Comparison of ENCODE assay signal across 16 mouse cellular contexts in genomic region chr9:78135658-78136057, GRCm38 (mm10). TPM values are rescaled to one million over a fixed set of nuclear protein-coding genes. Genes with fewer than 3 reads are reported as not detected.
"Had no signal": no experiment of that assay in that cellular context is flagged by ENCODE, and none has a peak within 500 bp of the region (broad histone marks: within the 10 kb centered on the region; RNA-seq: fewer than 3 reads in every experiment).

No protein-coding gene starts in this region.

- H3K27ac ChIP-seq: limb, embryonic 12.5 days; limb, embryonic 15.5 days; liver, embryonic 14.5 days; macrophage; midbrain, embryonic 12.5 days; midbrain, embryonic 15.5 days had no signal

- H3K4me3 ChIP-seq: limb, embryonic 12.5 days; limb, embryonic 15.5 days; midbrain, embryonic 12.5 days; midbrain, embryonic 15.5 days had no signal

- H3K9ac ChIP-seq: limb, embryonic 12.5 days; limb, embryonic 15.5 days; liver, embryonic 14.5 days; liver, postnatal 0 days; lung, embryonic 14.5 days; midbrain, embryonic 12.5 days; midbrain, embryonic 15.5 days had no signal

- H3K27me3 ChIP-seq: limb, embryonic 12.5 days; limb, embryonic 15.5 days; midbrain, embryonic 12.5 days; midbrain, embryonic 15.5 days had no signal

- H3K4me1 ChIP-seq: limb, embryonic 12.5 days; limb, embryonic 15.5 days; midbrain, embryonic 12.5 days; midbrain, embryonic 15.5 days had no signal

- H3K4me2 ChIP-seq: limb, embryonic 12.5 days; limb, embryonic 15.5 days; liver, embryonic 11.5 days; lung, embryonic 14.5 days; midbrain, embryonic 12.5 days; midbrain, embryonic 15.5 days had no signal

- DNase-seq: kidney, adult 8-10 months; kidney, postnatal 36 days; left cerebral cortex, postnatal 4 days; liver, postnatal 0 days; lung, embryonic 14.5 days; thymus, adult 18-20 months; thymus, postnatal 4 days had no signal

- H3K9me3 ChIP-seq: limb, embryonic 12.5 days; limb, embryonic 15.5 days; midbrain, embryonic 12.5 days; midbrain, embryonic 15.5 days had no signal

- ATAC-seq: intestine, postnatal 0 days; liver, postnatal 0 days; lung, postnatal 0 days; midbrain, embryonic 15.5 days had no signal

RNA-seq across cellular contexts. Expression of gene Gsta4, which starts 46.9 kb away (rescaled TPM):
- polyA plus RNA-seq: macrophage had no signal
